Mouse (Mus musculus): ENCODE measurements at regions not wholly inside any gene's neighbourhood (a gene's known extent, or its start where the extent isn't known, plus 50 kb on each side); places are given as distances from the start of the nearest gene placed in this dataset.

- DNase-seq (ENCODE audit: extremely low spot score, low read depth, low spot score), result no peak
Measured at GRCm38 (mm10) chr9:46738634-46739033, 259.9 kb upstream of the Gm4791 start.

GRCm38 (mm10) chr9:46738056-46738455, 260.5 kb upstream of the Gm4791 start:
- DNase-seq (ENCODE audit: extremely low spot score, low read depth, low spot score), result no peak

- no peak for DNase-seq (ENCODE audit: extremely low spot score, low read depth, low spot score)
Measured at GRCm38 (mm10) chr9:46737446-46737845, 261.1 kb upstream of the Gm4791 start.

- DNase-seq (ENCODE audit: extremely low spot score, low read depth, low spot score), result no peak
Measured at GRCm38 (mm10) chr9:46736232-46736631, 262.3 kb upstream of the Gm4791 start.

GRCm38 (mm10) chr9:46735664-46736067, 262.9 kb upstream of the Gm4791 start:
- peak; percentile 64 for DNase-seq (ENCODE audit: extremely low spot score, low read depth, low spot score)

- no peak for DNase-seq (ENCODE audit: extremely low spot score, low read depth, low spot score)
Measured at GRCm38 (mm10) chr9:46728465-46728864, 270.1 kb upstream of the Gm4791 start.

GRCm38 (mm10) chr9:46724231-46724630, 274.3 kb upstream of the Gm4791 start:
- DNase-seq (ENCODE audit: extremely low spot score, low read depth, low spot score), result no peak

- no peak for DNase-seq (ENCODE audit: extremely low spot score, low read depth, low spot score)
Measured at GRCm38 (mm10) chr9:46713415-46713814, 285.1 kb upstream of the Gm4791 start.

GRCm38 (mm10) chr9:46704151-46704905, 294.2 kb upstream of the Gm4791 start:
- no peak for DNase-seq (ENCODE audit: extremely low spot score, low read depth, low spot score)

- DNase-seq (ENCODE audit: extremely low spot score, low read depth, low spot score), result no peak
Measured at GRCm38 (mm10) chr9:46703674-46704073, 294.9 kb upstream of the Gm4791 start.

- DNase-seq (ENCODE audit: extremely low spot score, low read depth, low spot score), result no peak
Measured at GRCm38 (mm10) chr9:46702901-46703636, 295.5 kb upstream of the Gm4791 start.

- DNase-seq (ENCODE audit: extremely low spot score, low read depth, low spot score), result no peak
Measured at GRCm38 (mm10) chr9:46702053-46702900, 296.3 kb upstream of the Gm4791 start.

GRCm38 (mm10) chr9:46696171-46696570, 302.4 kb upstream of the Gm4791 start:
- DNase-seq (ENCODE audit: extremely low spot score, low read depth, low spot score), result no peak

- DNase-seq (ENCODE audit: extremely low spot score, low read depth, low spot score), result no peak
Measured at GRCm38 (mm10) chr9:46689331-46689730, 309.2 kb upstream of the Gm4791 start.

- DNase-seq (ENCODE audit: extremely low spot score, low read depth, low spot score), result no peak
Measured at GRCm38 (mm10) chr9:46684113-46684850, 314.3 kb upstream of the Gm4791 start.

- DNase-seq (ENCODE audit: extremely low spot score, low read depth, low spot score), result peak; percentile 18
Measured at GRCm38 (mm10) chr9:46672050-46672449, 326.5 kb upstream of the Gm4791 start.

- DNase-seq (ENCODE audit: extremely low spot score, low read depth, low spot score), result no peak
Measured at GRCm38 (mm10) chr9:46654422-46654821, 334.6 kb upstream of the 4931429L15Rik start.

GRCm38 (mm10) chr9:46647238-46647922, 327.6 kb upstream of the 4931429L15Rik start:
- DNase-seq (ENCODE audit: extremely low spot score, low read depth, low spot score), result no peak

GRCm38 (mm10) chr9:46645469-46645884, 325.7 kb upstream of the 4931429L15Rik start:
- no peak for DNase-seq (ENCODE audit: extremely low spot score, low read depth, low spot score)

- DNase-seq (ENCODE audit: extremely low spot score, low read depth, low spot score), result no peak
Measured at GRCm38 (mm10) chr9:46643551-46643950, 323.8 kb upstream of the 4931429L15Rik start.
